Mouse (Mus musculus) myocyte (in vitro differentiated cells): Measurements from ENCODE around the gene Gm49394.

Source experiments
- POLR2A ChIP-seq: IDR thresholded peaks from one replicate; pipeline ENCODE4 v1.6.1; 2011; ENCODE audit warnings: low read depth, mild to moderate bottlenecking, control low read depth, moderate library complexity; ENCODE audit not compliant: insufficient read length
- POLR2AphosphoS2 ChIP-seq: IDR thresholded peaks from one replicate; pipeline ENCODE4 v1.6.1; 2011; ENCODE audit warnings: low read depth, control low read depth; ENCODE audit not compliant: insufficient read length

- TF ChIP-seq POLR2A = no peak
- TF ChIP-seq POLR2AphosphoS2 = no peak
These were observed 1.4 kb downstream of the Gm49394 start for GRCm38 (mm10) chr7:142668328-142668727.
